Mouse (Mus musculus) liver, adult 2 months (tissue): ENCODE data around the gene Uap1l1.
A peak's percentile ranks its signal among the peaks of the same experiment; 100 is the strongest.

ENCODE experiments used
- CTCF ChIP-seq: fragments of 200-500 bp; IDR thresholded peaks from 2 replicates; pipeline ENCODE4 v1.5.1; 2011; ENCODE audit warnings: low read depth, low read length, control low read depth
- POLR2A ChIP-seq: fragments of 200-500 bp; IDR thresholded peaks from 2 replicates; pipeline ENCODE4 v1.6.1; 2011; ENCODE audit warnings: low read length, control low read depth; ENCODE audit not compliant: insufficient read depth; ENCODE audit errors: extremely low read depth

GRCm38 (mm10) chr2:25400764-25401163, 35.3 kb upstream of the Uap1l1 start:
- TF ChIP-seq POLR2A (no peak), CTCF (peak; percentile 87)
